Mouse (Mus musculus) spleen, adult 10 weeks (tissue): ENCODE results near the gene Rtf2. TPM values are rescaled to one million over a fixed set of nuclear protein-coding genes. Genes with fewer than 3 reads are reported as not detected.

Source experiments
- polyA plus RNA-seq: library from polyadenylated mRNA; stranded (reverse); fragments of 350-450 nt; fragmentation: Illumina TruSeq; extraction: RNeasy Lipid Tissue Mini Kit (QIAGEN cat#74804); gene quantifications from one replicate; pipeline ENCODE4 v1.2.3, GENCODE M21; 2015; ENCODE audit warnings: low replicate concordance; ENCODE audit not compliant: insufficient read depth

Rtf2 gene
- polyA plus RNA-seq, result 46.9 TPM

DNA sequence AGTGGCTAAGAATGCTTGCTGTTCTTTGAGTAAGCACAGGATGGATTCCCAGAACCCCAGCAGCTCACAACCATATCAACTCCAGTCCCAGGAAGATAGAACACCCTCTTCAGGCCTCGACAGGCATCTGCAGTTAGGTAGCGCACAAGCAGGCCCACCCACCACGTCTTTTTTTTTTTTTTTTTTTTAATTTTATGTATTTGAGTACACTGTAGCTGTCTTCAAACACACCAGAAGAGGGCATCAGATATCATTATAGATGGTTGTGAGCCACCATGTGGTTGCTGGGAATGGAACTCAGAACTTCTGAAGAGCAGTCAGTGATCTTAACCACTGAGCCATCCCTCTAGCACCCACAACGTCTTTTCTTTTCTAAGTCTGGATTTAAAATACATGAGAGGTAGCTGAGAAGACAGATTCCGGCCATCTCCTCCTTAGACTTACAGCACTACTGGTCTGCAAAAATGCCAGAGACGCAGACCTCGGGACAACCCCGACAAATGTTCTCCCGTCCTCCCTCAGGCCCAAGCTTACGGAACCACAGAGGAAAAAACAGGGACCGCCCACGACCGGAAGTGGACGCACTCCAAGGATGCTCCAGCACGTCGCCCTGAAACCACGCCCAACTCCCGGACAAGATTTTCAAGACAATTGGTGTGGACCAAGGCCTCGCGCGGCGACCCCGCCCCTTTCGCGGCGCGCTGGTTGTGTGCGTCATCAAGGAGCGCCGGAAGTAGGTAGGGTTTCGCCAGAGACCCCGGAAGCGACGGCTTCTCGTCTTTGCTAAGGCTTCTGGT lies at the start of gene Rtf2:
Gene Rtf2 (plus strand): TSS at position 714 of the 797 bp plus-strand sequence.

DNA sequence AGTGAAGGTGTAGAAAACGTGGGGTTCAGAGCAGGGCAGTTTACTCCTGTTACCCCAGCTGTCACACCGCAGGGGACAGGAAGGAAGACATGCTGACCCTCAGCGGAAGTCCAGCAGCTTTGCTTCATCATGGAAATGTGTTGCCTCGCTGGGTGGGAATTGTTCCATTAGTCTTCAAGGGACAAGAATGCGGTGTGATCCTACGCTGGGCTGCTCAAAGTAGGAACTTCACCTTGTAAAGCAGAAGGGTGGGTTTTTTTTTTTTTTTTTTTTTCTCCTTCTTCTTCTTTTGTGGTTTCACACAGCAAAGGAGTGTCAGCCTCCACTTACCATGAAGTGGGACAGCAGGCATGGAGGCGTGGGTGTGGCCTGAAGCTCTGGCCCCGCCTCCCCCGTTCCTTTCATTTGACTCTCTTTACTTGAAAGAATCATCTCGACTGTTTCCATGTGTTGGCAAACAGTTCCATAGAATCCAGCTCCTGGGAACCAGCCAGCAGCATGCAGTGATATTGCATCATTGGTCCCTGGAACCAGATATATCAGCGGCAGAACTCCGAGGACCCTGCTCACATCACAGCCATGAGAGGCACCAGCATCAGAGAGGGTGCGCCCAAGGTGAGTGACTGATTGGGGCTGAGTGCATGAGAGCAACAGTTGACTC lies 46.8 kb upstream of the Rtf2 start, which contains the start of gene Cass4:
Gene Cass4 (plus strand): TSS at position 404 of the 661 bp plus-strand sequence.

DNA sequence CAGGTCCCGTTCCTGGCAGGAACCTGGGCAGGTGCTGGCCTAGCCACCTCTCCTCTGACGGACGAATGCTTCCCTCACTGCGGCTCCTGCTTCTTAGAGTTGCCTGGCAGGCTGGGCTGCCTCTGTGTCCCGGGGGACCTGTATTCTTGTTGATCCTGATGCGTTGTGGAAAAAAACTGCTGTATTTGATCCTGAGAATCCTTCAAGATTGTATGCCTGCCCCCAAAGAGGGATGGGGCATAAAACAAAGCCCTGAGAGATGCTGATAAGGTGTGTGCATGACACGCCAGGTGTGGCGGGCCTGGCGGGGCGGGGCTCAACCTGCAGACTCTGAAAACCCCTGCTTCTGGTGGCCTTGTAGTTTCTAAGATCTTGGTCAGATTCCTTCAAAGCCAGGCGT lies 18.1 kb downstream of the Rtf2 start, which contains the start of gene Gcnt7:
Gene Gcnt7 (minus strand): TSS at position 101 of the 400 bp plus-strand sequence.

DNA sequence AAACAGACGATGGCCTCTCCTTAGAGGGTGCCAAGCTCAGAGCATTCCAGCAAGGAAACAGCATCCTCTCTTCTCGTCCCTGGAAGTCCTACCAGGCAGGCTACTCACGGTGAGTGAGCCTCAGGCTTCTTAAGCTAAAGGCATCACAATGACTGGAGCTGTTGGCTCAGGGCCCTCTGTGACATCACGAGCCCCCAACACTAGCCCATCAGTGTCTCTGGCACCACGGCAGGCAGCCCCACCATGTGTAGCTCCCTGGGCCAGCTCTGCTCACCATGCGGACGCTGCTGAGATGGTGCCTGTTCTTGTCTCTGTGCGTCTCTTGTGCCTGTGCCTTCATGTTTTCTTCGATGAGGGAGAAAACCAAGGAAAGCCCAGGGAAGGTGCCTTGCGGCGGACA lies 32.0 kb downstream of the Rtf2 start, which contains the start of gene Fam209:
Gene Fam209 (plus strand): TSS at position 203 of the 400 bp plus-strand sequence.

Other genes starting within 250 kb of the Rtf2 start
- not detected for gene Mc3r, start 192.1 kb upstream of the Rtf2 start, polyA plus RNA-seq
- gene Fam210b, start 95.0 kb upstream of the Rtf2 start, polyA plus RNA-seq, result 15.1 TPM
- gene Aurka, start 70.0 kb upstream of the Rtf2 start, polyA plus RNA-seq, result 9.5 TPM
- 19.3 TPM for gene Cstf1, start 69.9 kb upstream of the Rtf2 start, polyA plus RNA-seq
- gene Cass4, start 46.8 kb upstream of the Rtf2 start, polyA plus RNA-seq, result 2.1 TPM
- not detected for gene Gcnt7, start 18.0 kb downstream of the Rtf2 start, polyA plus RNA-seq
- 0.94 TPM for gene Fam209, start 32.0 kb downstream of the Rtf2 start, polyA plus RNA-seq
- not detected for gene Tfap2c, start 109.0 kb downstream of the Rtf2 start, polyA plus RNA-seq